Mouse (Mus musculus) embryonic fibroblast, embryonic 13.5 days (primary cell): Measurements from ENCODE around the gene Pms1. TPM values are rescaled to one million over a fixed set of nuclear protein-coding genes. Genes with fewer than 3 reads are reported as not detected.
"Not testable (repeated sequence)": the region's sequence is repeated elsewhere in the genome, so short reads cannot be mapped to it uniquely, and the experiment has no call there.

Experiments
- H3K27ac ChIP-seq: 2 replicates; pipeline ENCODE4 v1.5.1; 2012; ENCODE audit warnings: low read length, control low read depth, inconsistent platforms; ENCODE audit not compliant: insufficient read depth
- H3K4me1 ChIP-seq: 2 replicates; pipeline ENCODE4 v1.6.1; 2011; ENCODE audit warnings: low read length; ENCODE audit not compliant: control insufficient read depth, insufficient read depth
- H3K4me3 ChIP-seq: 2 replicates; pipeline ENCODE4 v1.5.1; 2011; ENCODE audit warnings: mild to moderate bottlenecking, control low read depth, low read length; ENCODE audit not compliant: insufficient read depth
- CTCF ChIP-seq: IDR thresholded peaks from 2 replicates; pipeline ENCODE4 v1.5.1; 2011; ENCODE audit warnings: mild to moderate bottlenecking, control low read depth, low read length, moderate library complexity, borderline replicate concordance; ENCODE audit not compliant: insufficient read depth
- POLR2A ChIP-seq: IDR thresholded peaks from 2 replicates; pipeline ENCODE4 v1.6.1; 2011; ENCODE audit warnings: low read depth, mild to moderate bottlenecking, control low read depth, low read length, moderate library complexity
- polyA plus RNA-seq: library from polyadenylated mRNA; stranded (reverse); fragments of >200 nt; gene quantifications from 2 replicates; pipeline ENCODE4 v1.2.4, GENCODE M21; 2011; ENCODE audit warnings: low read depth; ENCODE audit not compliant: missing spikeins, insufficient read length

The Pms1 gene
- polyA plus RNA-seq = 8.3 and 8.5 TPM in 2 replicates

- peak within 1 kb of the TSS; percentile 58 for H3K4me3 ChIP-seq
- peak; percentile 93 for TF ChIP-seq POLR2A
- no peak for TF ChIP-seq CTCF
- no peak within 1 kb of the TSS for H3K27ac ChIP-seq
- H3K4me1 ChIP-seq = no peaks in the 10 kb centered on the region; the same call in 1 of the 2 replicates
These were observed at the start of gene Pms1, which contains the start of the genes Ormdl1 and Gm28778 for GRCm38 (mm10) chr1:53296581-53297383. Pms1 (minus strand) TSS chr1:53297018. Ormdl1 (plus strand) TSS chr1:53297095. Gm28778 (plus strand) TSS chr1:53297111.

DNA sequence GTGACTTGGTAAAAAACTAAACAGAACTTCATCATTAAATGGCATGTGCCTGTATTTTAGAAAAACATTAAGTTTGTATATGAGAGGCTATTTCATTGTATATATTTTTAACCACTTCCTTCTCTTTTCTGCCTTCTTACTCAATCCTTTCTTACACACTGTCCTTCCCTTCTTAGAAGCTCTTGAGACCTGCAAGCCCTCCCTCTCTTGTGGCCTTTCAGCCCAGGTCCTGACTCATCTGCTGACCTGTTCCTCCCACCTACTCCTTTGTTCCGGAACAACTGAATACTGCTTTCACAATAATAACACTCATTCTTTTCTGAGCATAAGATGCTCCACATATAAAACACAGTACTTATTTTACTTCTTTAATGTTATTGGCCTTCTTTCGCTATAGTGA lies 44.3 kb upstream of the Pms1 start:
- TF ChIP-seq CTCF (no peak), POLR2A (no peak)

DNA sequence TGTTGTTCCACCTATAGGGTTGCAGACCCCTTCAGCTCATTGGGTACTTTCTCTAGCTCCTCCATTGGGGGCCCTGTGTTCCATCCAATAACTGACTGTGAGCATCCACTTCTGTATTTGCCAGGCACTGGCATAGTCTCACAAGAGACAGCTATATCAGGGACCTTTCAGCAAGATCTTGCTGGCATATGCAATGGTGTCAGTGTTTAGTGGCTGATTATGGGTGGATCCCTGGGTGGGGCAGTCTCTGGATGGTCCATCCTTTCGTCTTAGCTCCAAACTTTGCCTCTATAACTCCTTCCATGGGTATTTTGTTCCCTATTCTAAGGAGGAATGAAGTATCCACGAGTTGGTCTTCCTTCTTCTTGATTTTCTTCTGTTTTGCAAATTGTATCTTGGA lies 40.6 kb upstream of the Pms1 start:
- not testable (repeated sequence) for H3K27ac ChIP-seq, H3K4me3 ChIP-seq, H3K4me1 ChIP-seq

More for the DNA sequence above, 44.3 kb upstream of the Pms1 start:
- Histone ChIP-seq H3K27ac (no peak overlapping the region), H3K4me1 (no peaks in the 10 kb centered on the region), H3K4me3 (no peak overlapping the region)

DNA sequence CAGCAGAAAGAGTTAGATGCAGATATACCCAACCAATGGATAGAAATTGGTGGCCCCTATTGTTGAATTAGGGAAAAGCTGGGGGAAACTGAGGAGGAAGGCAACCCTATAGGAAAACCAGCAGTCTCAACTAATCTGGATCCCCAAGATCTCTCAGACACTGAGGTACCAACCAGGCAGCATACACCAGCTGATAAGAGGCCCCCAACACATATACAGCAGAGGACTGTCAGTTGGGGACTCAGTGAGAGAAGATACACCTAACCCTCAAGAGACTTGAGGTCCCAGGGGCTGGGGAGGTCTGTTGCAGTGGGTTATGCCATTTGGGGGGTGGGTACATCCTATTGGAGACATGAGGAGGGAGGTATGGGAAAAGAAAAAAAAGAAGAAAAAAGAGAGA lies 38.6 kb upstream of the Pms1 start:
- TF ChIP-seq POLR2A = no peak
- TF ChIP-seq CTCF = no peak
- Histone ChIP-seq H3K27ac (no peak overlapping the region), H3K4me3 (no peak overlapping the region), H3K4me1 (no peaks in the 10 kb centered on the region)

DNA sequence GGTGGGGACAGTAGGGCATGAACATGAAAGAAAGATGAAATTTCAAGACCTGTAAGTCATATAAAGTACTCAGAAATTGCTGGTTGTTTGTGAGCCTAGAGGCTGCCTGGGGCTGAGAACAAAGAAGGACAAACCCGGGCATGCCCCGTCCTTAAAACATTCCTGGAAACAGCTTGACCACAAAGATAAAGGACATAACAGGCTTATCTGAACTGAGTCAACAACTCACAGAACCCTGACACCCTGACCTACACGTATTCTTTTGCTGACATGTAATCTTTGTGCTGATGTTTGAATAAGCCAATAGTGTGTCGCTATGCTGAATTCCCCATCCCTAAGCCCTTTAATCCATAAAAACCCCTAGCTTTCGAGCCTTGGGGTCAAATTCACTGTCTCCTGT lies 36.7 kb upstream of the Pms1 start:
- not testable (repeated sequence) for H3K27ac ChIP-seq, H3K4me3 ChIP-seq, H3K4me1 ChIP-seq

DNA sequence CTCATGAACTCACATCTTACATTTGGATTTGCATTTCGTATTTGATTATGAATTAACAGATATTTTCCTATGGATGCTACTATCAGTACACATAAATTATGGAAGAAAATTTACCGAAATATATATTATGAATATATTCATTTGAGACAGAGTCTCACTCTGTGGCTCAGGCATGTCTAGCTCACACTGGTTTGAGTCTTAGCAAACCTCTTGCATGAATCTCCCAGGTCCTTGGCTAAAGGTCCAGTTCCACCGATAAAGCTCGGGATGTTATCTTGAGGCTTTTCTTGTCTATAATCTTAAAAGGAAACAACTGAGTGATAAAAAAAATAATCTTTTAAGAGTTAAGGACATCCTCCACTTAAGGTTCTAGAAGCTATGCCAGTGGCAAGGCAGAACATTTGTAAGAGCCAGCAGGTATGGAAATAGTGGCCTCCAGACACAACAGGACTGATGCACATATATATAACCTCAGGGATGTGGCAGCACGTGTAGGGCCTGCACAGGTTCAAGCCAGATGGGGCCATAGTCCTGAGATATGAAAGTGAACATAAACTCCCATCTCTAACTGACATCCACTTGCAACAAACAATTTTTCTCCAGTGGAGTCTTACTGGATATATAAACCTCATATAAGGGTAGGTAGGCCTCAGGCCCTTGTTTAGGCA lies 28.1 kb upstream of the Pms1 start:
- Histone ChIP-seq H3K4me1 (no peaks in the 10 kb centered on the region), H3K27ac (no peak overlapping the region), H3K4me3 (no peak overlapping the region)
- no peak for TF ChIP-seq POLR2A
- no peak for TF ChIP-seq CTCF

- no peak overlapping the region for H3K4me3 ChIP-seq
- no peak overlapping the region for H3K27ac ChIP-seq
- H3K4me1 ChIP-seq = no peaks in the 10 kb centered on the region
- TF ChIP-seq POLR2A (no peak), CTCF (no peak)
These were observed 27.5 kb upstream of the Pms1 start for GRCm38 (mm10) chr1:53324277-53324676.

GRCm38 (mm10) chr1:53323254-53323653 lies 26.4 kb upstream of the Pms1 start:
- no peak overlapping the region for H3K4me3 ChIP-seq
- no peak for TF ChIP-seq CTCF
- TF ChIP-seq POLR2A = no peak
- H3K4me1 ChIP-seq = no peaks in the 10 kb centered on the region
- H3K27ac ChIP-seq = no peak overlapping the region

- TF ChIP-seq CTCF (no peak), POLR2A (no peak)
- Histone ChIP-seq H3K27ac (no peak overlapping the region), H3K4me3 (no peak overlapping the region), H3K4me1 (no peaks in the 10 kb centered on the region)
These were observed 25.0 kb upstream of the Pms1 start for GRCm38 (mm10) chr1:53321662-53322344.
